Mouse (Mus musculus): Measurements from ENCODE around the gene Ggt6. TPM values are rescaled to one million over a fixed set of nuclear protein-coding genes. Genes with fewer than 3 reads are reported as not detected.

Gene Ggt6
- polyA plus RNA-seq, 1 experiment: 3.7 TPM

DNA sequence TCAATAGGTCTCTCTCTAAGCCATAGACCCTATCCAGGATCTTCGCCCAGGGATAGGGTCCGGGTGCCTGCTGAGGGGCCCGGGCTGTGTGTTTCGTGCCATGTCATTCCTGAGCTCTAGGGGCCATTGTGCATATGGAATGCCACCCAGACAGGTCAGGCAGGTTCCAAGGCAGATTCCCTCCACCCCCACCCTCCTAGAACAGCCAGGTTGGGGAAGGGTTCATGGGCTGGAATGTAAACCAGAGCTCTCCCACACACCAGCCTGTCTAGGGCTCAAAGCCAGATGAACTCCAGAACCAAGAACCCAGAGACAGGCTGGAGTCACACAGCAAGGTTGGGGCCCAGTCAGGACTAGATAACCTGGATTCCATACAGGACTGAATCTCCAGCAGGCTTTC lies 38.2 kb downstream of the Ggt6 start:
- no peak for DNase-seq (ENCODE audit: low spot score)

DNA sequence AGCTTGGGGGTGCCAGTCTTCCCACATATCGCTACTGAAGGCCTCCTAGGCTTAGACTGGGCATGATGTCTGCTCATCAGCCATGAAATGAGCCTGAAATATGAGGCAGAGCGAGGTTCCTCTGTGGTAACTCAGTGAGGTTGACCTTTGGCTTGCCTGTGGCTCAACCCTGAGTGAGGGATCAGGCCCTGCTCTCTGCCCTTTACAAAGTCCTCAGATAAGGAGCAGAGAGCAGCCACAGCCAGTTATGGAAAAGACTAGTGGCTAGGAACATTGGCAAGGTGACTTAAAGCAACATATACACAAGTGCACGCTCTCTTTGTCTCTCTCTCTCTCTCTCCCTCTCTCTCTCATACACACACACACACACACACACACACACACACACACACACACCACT lies 39.6 kb downstream of the Ggt6 start:
- no peak for DNase-seq (ENCODE audit: low spot score)

DNA sequence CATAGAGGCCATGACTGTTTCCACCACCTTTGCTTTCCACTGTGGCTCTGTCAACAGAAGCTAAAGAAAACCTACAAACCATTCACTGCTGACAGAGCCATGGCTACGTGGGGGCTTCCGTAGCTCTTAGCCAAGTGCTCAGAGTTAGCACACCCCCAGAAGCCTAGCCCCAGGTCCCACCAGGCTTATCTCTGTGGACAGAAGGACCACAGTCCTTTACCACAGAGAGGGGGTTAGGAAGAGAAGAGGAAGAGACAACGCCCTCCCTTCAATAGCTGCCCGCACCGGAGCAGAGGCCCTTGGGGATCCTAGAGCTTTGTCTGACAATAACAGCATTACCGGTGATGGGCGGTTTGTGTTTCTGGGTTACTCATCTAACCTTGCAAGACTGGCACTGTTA lies 40.1 kb downstream of the Ggt6 start:
- DNase-seq (ENCODE audit: low spot score): no peak

DNA sequence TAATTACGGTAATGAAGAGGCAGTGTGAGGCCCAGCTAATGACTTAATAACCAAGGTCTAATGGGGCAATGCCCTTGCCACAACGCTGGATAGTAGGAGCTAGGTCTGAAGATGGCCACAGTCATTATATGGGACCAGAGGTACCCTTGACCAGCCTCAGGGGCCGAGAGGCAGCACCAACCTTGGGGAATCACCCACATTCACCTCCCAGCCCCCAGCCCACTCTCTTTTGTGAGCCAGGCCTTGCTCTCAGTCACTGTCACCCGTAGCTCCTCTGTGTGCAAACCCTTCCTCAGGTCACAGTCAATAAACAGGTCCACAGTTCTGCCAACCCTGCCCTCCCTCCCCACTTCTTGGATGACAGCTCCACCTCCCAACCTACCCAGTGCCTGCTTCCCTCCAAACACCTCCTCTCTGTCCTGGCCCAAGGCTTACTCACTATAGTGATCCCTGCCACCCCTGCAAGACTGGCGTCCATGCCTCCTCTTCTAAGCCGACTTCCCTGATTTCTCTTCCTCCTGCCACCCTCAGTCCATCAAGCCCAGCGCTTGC lies 40.8 kb downstream of the Ggt6 start:
- DNase-seq (ENCODE audit: low spot score): no peak

DNA sequence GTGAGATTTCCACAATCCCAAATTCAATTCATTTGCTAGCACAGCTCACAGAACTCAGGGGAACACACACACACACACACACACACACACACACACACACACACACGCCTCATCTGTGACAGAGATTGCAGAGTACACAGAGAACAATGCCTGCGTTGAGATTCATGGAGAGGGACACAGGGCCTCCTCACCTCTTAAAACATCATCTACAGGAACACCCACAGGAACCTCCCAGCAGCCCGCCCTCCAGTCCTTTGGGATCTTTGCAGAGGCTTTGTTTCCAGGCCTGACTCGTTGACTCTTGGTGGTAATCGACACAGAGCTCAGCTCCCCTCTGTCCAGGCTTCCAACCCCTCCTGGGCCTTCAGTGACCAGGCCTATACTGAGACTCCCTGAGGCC lies 41.9 kb downstream of the Ggt6 start:
- DNase-seq (ENCODE audit: low spot score): no peak

DNA sequence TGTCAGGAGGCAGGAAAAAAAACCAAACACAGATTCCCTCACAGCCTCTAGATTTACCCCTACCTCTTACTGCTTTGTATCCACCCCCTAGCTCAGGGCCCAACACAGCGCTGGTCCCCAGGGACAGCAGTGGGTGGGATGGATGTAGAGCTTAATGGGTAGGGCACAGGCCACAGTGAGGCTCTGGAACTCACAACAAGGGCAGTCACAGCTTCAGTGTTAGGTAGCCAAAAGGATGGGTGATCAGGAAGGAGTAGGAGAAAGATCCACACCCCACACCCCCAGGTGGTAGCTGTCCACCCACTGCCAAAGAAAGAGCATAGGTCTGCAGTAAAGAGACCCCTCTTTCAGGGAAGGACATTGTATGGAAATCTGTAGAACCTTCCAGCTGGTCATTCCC lies 42.3 kb downstream of the Ggt6 start:
- no peak for DNase-seq (ENCODE audit: low spot score)

DNA sequence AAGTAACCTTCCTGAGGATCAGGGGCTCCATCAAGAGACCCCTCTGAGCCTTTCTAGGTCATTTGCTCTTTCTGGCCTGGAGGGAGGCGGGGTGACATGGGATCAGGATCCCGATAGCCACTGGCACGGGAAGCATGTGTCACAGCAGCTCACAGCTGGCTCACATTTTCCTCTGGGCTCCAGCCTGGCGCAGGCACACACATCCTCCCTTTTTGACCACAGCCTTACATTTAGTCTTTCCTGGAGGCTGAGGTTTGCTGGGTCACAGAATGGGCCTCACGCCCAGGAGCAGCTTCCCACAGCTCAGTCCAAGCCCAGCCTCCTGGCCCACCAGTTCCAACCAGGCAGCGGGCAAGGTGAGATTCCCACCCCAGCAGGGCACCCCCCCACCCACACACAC lies 42.9 kb downstream of the Ggt6 start:
- DNase-seq (ENCODE audit: low spot score): no peak

DNA sequence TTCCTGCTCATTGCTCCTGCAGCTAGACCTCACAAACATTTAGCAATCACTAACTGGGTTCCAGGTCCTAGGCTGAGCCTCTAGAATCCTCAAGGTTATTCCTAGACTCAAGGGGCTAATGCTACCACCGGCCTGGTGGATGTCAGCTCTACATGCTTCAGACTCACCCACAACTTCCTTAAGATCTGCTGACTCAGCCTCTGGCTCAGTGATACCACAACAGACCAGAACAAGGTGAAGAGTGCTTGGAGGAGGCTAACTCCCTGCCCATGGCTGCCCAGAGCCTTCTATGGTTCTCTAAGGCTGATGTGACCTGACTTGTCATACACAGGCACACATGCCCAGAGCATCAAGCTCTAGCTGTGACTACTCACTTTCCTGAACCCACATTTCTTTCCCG lies 44.2 kb downstream of the Ggt6 start:
- DNase-seq (ENCODE audit: low spot score): no peak

DNA sequence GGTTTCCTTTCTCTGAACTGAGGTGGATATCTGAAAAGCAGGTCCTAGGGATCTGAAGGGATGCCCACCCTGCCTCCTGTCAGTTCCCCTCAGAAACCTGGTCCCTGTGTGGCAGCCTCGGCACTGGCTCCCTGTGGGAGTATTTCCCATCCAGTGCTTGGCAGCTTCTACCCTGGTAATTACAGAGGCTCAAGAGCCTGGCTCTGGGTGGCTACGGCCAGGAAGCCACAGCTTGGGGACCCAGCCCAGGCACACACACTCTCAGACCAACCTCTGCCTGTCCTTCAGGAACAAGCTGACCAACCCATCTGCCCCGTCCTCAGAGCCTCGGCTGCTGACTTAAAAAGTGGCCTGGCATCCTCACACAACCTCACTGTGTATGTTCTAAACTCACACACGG lies 46.0 kb downstream of the Ggt6 start:
- no peak for DNase-seq (ENCODE audit: low spot score)

DNA sequence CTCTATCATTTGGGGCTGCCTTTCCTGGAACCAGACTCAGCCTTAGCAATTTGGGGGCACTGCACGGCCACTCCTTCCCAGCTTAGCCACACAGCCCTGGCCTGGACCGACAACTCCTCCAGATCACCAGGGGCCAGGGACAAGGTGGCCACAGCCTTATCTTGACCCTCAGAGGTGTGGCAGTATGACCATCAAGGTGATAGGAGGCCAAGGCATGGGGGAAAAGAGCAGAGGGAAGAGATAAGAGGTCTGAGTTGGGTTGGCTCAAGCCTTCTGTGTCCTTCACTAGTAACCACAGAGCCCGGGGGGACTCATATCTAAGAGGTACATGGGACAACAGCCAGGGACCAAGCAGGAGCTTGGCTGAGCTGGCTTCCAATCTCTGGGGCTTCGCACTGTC lies 46.6 kb downstream of the Ggt6 start:
- DNase-seq (ENCODE audit: low spot score): no peak

DNA sequence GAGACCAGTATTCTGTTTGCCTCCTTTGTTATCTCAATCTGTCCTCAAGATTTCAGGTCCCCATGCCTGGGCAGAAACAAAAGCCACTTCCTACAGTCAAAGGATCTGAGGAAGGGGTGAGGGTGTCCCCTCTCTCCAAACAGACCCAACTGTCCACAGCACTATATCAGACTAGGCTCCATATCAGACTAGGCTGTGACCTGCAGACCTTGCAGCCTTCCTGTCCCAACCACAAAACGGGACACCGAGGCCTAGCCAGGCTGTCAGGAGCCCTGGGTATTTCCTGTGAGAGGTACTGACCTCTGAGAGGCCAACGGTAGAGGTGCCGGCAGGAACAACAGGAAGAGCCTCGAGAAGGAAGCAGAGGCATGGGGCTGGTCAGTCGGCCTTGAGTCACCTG lies 49.2 kb downstream of the Ggt6 start:
- no peak for DNase-seq (ENCODE audit: low spot score)

DNA sequence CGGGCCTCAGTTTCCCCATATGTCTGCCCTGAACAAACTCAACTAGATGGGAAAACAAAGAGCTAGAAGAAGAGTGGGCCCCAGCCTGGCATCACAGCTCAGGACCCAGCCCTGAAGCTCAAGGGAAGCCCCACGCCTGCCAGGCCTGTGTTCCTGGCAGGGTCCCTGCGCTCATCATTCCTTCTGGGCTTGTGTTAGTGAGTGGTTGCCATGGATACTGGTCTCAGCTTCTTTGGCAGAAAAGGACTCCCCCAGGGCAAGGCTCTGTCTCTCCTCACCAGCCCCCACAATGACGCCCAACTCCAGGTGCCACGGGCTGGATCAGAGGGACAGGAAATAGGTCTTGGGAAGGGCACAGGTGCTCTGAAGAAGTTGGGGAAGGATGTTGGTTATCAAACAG lies 49.8 kb downstream of the Ggt6 start:
- no peak for DNase-seq (ENCODE audit: low spot score)

DNA sequence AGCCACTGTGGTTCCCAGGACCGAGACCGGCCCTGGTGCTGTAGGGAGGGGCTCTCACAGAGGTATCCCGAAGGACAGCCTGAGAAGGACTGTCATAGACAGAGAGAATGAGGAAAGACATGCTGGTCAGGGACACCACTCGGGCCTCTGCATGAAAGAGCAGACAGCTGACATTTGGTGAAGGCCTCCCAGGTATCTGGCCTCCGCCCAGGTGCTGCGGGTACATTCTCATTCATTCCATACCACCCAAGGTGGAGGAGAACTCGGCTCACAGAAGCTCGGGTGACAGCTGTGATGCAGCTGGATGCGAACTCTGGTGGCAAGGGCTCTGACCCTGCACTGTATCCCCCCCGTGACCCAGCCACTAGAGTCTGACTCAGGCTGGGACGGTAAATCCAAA lies 50.6 kb downstream of the Ggt6 start:
- DNase-seq (ENCODE audit: low spot score): no peak

DNA sequence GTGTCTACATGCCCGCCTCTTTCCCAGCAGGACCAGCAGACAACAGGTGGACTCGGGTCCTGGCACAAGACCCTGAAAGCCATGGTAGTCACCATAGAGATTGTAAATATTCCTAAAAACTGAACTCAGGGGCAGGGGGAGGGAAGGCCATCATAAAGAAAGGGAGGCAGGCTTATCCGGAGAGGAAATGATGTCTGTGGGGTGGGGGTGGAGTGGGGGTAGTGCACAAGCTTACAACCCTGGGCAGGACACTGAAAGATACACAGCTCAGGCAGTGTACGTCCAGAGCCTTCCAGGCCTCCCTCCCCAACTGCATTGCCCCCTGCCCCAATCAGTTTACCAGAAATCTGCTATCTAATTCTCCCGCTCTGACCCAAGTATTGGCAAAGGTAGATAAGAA lies 51.8 kb downstream of the Ggt6 start:
- DNase-seq (ENCODE audit: low spot score): no peak

DNA sequence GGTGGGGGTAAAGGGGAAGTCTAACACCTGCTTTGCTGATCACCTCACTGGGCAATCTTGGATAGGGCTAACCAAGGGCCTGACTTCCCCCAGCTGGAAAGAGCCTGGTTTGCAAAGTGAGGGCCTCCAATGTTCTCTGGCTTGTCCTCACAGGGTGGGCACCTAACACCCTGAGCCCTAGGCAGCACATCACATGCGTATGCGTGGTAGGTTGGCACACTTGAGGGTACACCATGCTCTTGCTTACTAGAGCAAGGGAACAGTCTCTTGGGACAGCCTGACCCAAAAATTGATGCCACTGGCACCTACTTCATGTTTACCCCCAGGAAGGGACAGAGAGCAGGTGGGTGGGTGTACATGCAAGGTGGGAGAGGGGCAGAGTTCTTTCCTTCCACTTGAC lies 52.4 kb downstream of the Ggt6 start:
- DNase-seq (ENCODE audit: low spot score): no peak

Other genes with a start within 250 kb of the Ggt6 start
- gene Gm43951, start 228.7 kb upstream of the Ggt6 start, polyA plus RNA-seq (2012; rRNA removed): 0.43 and 0.84 TPM in 2 replicates
- 10.7 and 10.8 TPM in 2 replicates for gene 4933427D14Rik, start 228.1 kb upstream of the Ggt6 start, polyA plus RNA-seq (2012; rRNA removed)
- gene Txndc17, start 228.0 kb upstream of the Ggt6 start, polyA plus RNA-seq (2012; rRNA removed): 146 and 164 TPM in 2 replicates
- gene Med31, start 219.9 kb upstream of the Ggt6 start, polyA plus RNA-seq (2012; rRNA removed): 17.7 and 25.5 TPM in 2 replicates
- gene Slc13a5, start 168.3 kb upstream of the Ggt6 start, polyA plus RNA-seq (2012; rRNA removed): 0.16 and 0.39 TPM in 2 replicates
- gene Xaf1, start 133.9 kb upstream of the Ggt6 start, polyA plus RNA-seq (2012; rRNA removed): 34.1 and 37.8 TPM in 2 replicates
- 0.07 and 0.10 TPM in 2 replicates for gene Fbxo39, start 121.1 kb upstream of the Ggt6 start, polyA plus RNA-seq (2012; rRNA removed)
- 0.09 and 0.17 TPM in 2 replicates for gene Tekt1, start 73.1 kb upstream of the Ggt6 start, polyA plus RNA-seq (2012; rRNA removed)
- gene Smtnl2, start 23.8 kb upstream of the Ggt6 start, polyA plus RNA-seq (2012; rRNA removed): 5.3 and 6.7 TPM in 2 replicates
- 55.1 and 75.5 TPM in 2 replicates for gene Mybbp1a, start 5.8 kb downstream of the Ggt6 start, polyA plus RNA-seq (2012; rRNA removed)
- gene Spns2, start 54.4 kb downstream of the Ggt6 start, polyA plus RNA-seq (2012; rRNA removed): 17.9 and 20.1 TPM in 2 replicates
- 0.45 and 0.46 TPM in 2 replicates for gene Spns3, start 115.0 kb downstream of the Ggt6 start, polyA plus RNA-seq (2012; rRNA removed)
- gene Ube2g1, start 171.8 kb downstream of the Ggt6 start, polyA plus RNA-seq (2012; rRNA removed): 32.1 and 32.9 TPM in 2 replicates